Mouse (Mus musculus) kidney, postnatal 0 days (tissue): ENCODE measurements at regions not wholly inside any gene's neighbourhood (a gene's known extent, or its start where the extent isn't known, plus 50 kb on each side); places are given as distances from the start of the nearest gene placed in this dataset.

Experiments used
- ATAC-seq: fragments of 200-750 bp; cut with Nextera tagmentation; replicated peaks from 2 replicates; pipeline ENCODE4 v1.8.0; 2017; ENCODE audit warnings: low read depth, moderate number of reproducible peaks, moderate TSS enrichment, moderate library complexity; ENCODE audit not compliant: low FRiP score
- DNase-seq: peaks from one replicate; pipeline ENCODE4 v3.0.0-alpha.2; 2016; ENCODE audit warnings: low spot score
- H3K27ac ChIP-seq: fragments of 300-500 bp; sonication (generic); 2 replicates; pipeline ENCODE4 v1.5.1; 2014; ENCODE audit warnings: mild to moderate bottlenecking
- H3K27me3 ChIP-seq: fragments of 300-500 bp; sonication (generic); 2 replicates; pipeline ENCODE4 v1.6.1; 2014; ENCODE audit warnings: low read length, mixed read lengths; ENCODE audit not compliant: insufficient read depth
- H3K36me3 ChIP-seq: fragments of 300-500 bp; sonication (generic); 2 replicates; pipeline ENCODE4 v1.6.1; 2014; ENCODE audit warnings: low read length, mixed read lengths; ENCODE audit not compliant: insufficient read depth
- H3K4me1 ChIP-seq: fragments of 300-500 bp; sonication (generic); replicated peaks from 2 replicates; pipeline ENCODE4 v1.6.1; 2014; ENCODE audit warnings: antibody characterized with exemption, low read length, mixed read lengths; ENCODE audit not compliant: insufficient read depth
- H3K4me2 ChIP-seq: fragments of 300-500 bp; sonication (generic); 2 replicates; pipeline ENCODE4 v1.6.1; 2014; ENCODE audit warnings: mild to moderate bottlenecking, low read length, moderate library complexity, mixed read lengths
- H3K4me3 ChIP-seq: fragments of 300-500 bp; sonication (generic); replicated peaks from 2 replicates; pipeline ENCODE4 v1.5.1; 2014; ENCODE audit warnings: low read depth, low read length
- H3K9ac ChIP-seq: fragments of 300-500 bp; sonication (generic); 2 replicates; pipeline ENCODE4 v1.6.1; 2014; ENCODE audit warnings: low read depth, low read length
- H3K9me3 ChIP-seq: fragments of 300-500 bp; sonication (generic); replicated peaks from 2 replicates; pipeline ENCODE4 v1.6.1; 2016; ENCODE audit warnings: low read length, inconsistent platforms, mixed read lengths
- CTCF ChIP-seq: IDR thresholded peaks from 2 replicates; pipeline ENCODE4 v1.5.1; 2016; ENCODE audit warnings: antibody characterized with exemption, low read depth, mild to moderate bottlenecking, moderate library complexity
- WGBS: fragments of 180-500 bp; shearing (Covaris S2); extraction: QIAGEN DNeasy Blood & Tissue Kit; methylation state at CpG from one replicate; pipeline ENCODE4 v1.1.7; 2014; 5-methylcytosine and 5-hydroxymethylcytosine counted together

GRCm38 (mm10) chr8:53096272-53096784 is 415.2 kb upstream of the Aga start:
- no peak for TF ChIP-seq CTCF
- H3K4me2 ChIP-seq, result no peak overlapping the region
- no peak overlapping the region for H3K9ac ChIP-seq
- no peak overlapping the region for H3K27ac ChIP-seq
- DNase-seq (no peak), ATAC-seq (no peak)
- no peaks in the 10 kb centered on the region for H3K36me3 ChIP-seq
- H3K4me3 ChIP-seq, result no peak overlapping the region
- no peaks in the 10 kb centered on the region for H3K27me3 ChIP-seq
- H3K9me3 ChIP-seq, result no peaks in the 10 kb centered on the region
- no peaks in the 10 kb centered on the region for H3K4me1 ChIP-seq

- no peak overlapping the region for H3K9ac ChIP-seq
- H3K4me2 ChIP-seq, result no peak overlapping the region
- H3K27me3 ChIP-seq, result no peaks in the 10 kb centered on the region
- no peak for ATAC-seq
- TF ChIP-seq CTCF, result no peak
- DNase-seq, result peak; percentile 26
- no peaks in the 10 kb centered on the region for H3K36me3 ChIP-seq
- no peaks in the 10 kb centered on the region for H3K4me1 ChIP-seq
- no peak overlapping the region for H3K27ac ChIP-seq
- no peak overlapping the region for H3K4me3 ChIP-seq
- no peaks in the 10 kb centered on the region for H3K9me3 ChIP-seq
- 28% methylated on average over 6 of the region's 6 CpGs for WGBS
These were observed 371.5 kb upstream of the Aga start for GRCm38 (mm10) chr8:53140041-53140440.

GRCm38 (mm10) chr8:53148915-53149314 is 362.6 kb upstream of the Aga start:
- H3K36me3 ChIP-seq, result no peaks in the 10 kb centered on the region
- TF ChIP-seq CTCF, result no peak
- 85% methylated on average over 2 of the region's 2 CpGs for WGBS
- ATAC-seq (no peak), DNase-seq (no peak)
- no peak overlapping the region for H3K4me2 ChIP-seq
- no peak overlapping the region for H3K9ac ChIP-seq
- H3K9me3 ChIP-seq, result no peaks in the 10 kb centered on the region
- H3K27me3 ChIP-seq, result no peaks in the 10 kb centered on the region
- H3K4me3 ChIP-seq, result no peak overlapping the region
- H3K4me1 ChIP-seq, result no peaks in the 10 kb centered on the region
- H3K27ac ChIP-seq, result no peak overlapping the region

- no peak overlapping the region for H3K4me3 ChIP-seq
- no peaks in the 10 kb centered on the region for H3K4me1 ChIP-seq
- no peak overlapping the region for H3K4me2 ChIP-seq
- DNase-seq (no peak), ATAC-seq (no peak)
- no peaks in the 10 kb centered on the region for H3K36me3 ChIP-seq
- no peak overlapping the region for H3K9ac ChIP-seq
- no peaks in the 10 kb centered on the region for H3K27me3 ChIP-seq
- no peak overlapping the region for H3K27ac ChIP-seq
- TF ChIP-seq CTCF, result no peak
- H3K9me3 ChIP-seq, result no peaks in the 10 kb centered on the region
- WGBS, result 58% methylated on average over 3 of the region's 3 CpGs
These were observed 347.5 kb upstream of the Aga start for GRCm38 (mm10) chr8:53164017-53164416.

GRCm38 (mm10) chr8:53171694-53172299 is 339.7 kb upstream of the Aga start:
- Histone ChIP-seq H3K4me3 (no peak overlapping the region), H3K36me3 (no peaks in the 10 kb centered on the region), H3K27me3 (no peaks in the 10 kb centered on the region), H3K4me2 (no peak overlapping the region), H3K9ac (no peak overlapping the region), H3K9me3 (no peaks in the 10 kb centered on the region), H3K27ac (no peak overlapping the region), H3K4me1 (no peaks in the 10 kb centered on the region)
- TF ChIP-seq CTCF, result no peak
- ATAC-seq (no peak), DNase-seq (no peak)
- WGBS, result 74% methylated on average over 5 of the region's 5 CpGs

DNA sequence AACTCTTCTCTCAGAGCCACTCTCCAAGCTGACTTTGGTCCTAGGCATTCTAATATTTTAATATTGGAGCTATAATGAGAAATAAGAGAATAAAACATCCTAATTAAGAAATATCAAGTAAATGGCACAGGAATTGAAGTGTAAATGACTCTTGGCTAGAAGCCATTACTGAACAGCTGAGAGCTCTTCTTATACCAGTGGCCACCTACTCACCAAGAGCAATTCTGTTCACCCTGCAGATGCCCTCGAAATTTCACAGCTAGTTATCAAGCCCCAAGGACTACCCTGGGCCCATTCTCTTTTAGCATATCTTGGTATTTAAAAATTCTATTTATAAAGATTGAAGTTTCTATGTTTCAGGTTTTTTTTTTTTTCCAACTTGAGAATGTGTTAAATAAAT is 319.0 kb upstream of the Aga start:
- H3K36me3 ChIP-seq, result no peaks in the 10 kb centered on the region
- WGBS, result 68% methylated on average over 1 of the region's 1 CpGs
- H3K27ac ChIP-seq, result no peak overlapping the region
- no peak overlapping the region for H3K9ac ChIP-seq
- TF ChIP-seq CTCF, result no peak
- DNase-seq (no peak), ATAC-seq (no peak)
- no peak overlapping the region for H3K4me2 ChIP-seq
- H3K9me3 ChIP-seq, result no peaks in the 10 kb centered on the region
- no peak overlapping the region for H3K4me3 ChIP-seq
- H3K4me1 ChIP-seq, result no peaks in the 10 kb centered on the region
- H3K27me3 ChIP-seq, result no peaks in the 10 kb centered on the region

DNA sequence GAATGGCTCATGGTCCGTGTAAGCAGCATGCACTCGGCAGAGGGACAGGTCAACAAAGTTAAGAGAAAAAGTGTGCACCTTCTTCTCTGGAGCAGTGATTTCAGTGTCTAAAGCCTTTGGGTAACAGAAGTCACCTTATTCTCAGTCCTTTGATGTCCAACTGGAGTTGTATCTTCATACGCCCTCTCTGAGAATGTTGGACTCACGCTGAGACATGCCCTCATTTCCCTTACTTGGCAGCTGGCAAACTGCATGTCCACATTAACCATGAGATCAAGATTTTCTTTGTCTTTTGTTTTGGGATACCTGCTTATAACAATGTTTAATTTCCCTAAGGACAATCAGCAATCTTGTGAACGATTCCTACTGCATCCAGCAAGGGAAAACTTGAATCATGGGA is 289.3 kb upstream of the Aga start:
- Histone ChIP-seq H3K36me3 (no peaks in the 10 kb centered on the region), H3K9me3 (no peaks in the 10 kb centered on the region), H3K4me3 (no peak overlapping the region), H3K27me3 (no peaks in the 10 kb centered on the region), H3K27ac (no peak overlapping the region), H3K9ac (no peak overlapping the region), H3K4me2 (no peak overlapping the region), H3K4me1 (no peaks in the 10 kb centered on the region)
- DNase-seq, result no peak
- no peak for ATAC-seq
- 82% methylated on average over 5 of the region's 5 CpGs for WGBS
- TF ChIP-seq CTCF, result no peak
